Mouse (Mus musculus): ENCODE results near the gene 4930524B15Rik. TPM values are rescaled to one million over a fixed set of nuclear protein-coding genes. Genes with fewer than 3 reads are reported as not detected.

4930524B15Rik gene
- polyA plus RNA-seq, 2 experiments = 0.18 to 0.29 TPM

DNA sequence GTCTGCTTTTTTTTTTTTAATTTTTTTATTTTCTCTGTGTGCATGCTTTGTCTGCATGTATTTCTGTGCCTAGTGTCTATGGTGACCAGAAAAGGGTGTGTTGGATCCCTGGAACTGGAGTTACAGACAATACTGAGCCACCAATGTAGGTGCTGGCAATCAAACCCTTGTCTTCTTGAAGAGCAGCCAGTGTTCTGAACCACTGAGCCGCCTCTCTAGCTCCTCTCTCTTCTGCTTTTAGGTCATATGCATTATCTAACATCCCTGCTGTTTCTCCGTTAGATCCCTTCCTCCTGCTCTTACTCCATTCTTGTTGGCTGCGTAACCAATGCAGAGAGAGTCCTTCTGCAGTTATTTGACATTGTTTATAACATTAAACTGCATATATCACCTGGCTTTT lies 43.5 kb downstream of the 4930524B15Rik start:
- ATAC-seq (ENCODE audit: low FRiP score, low read depth) = no peak
- H3K4me3 ChIP-seq (replicated peaks; ENCODE audit: low read length) = no peak overlapping the region
- WGBS = 85% methylated on average over 3 of the region's 3 CpGs

GRCm38 (mm10) chr11:32009961-32010662 lies 44.7 kb downstream of the 4930524B15Rik start:
- Histone ChIP-seq H3K27me3 (ENCODE audit: control insufficient read depth, insufficient read depth, low read length) (no peaks in the 10 kb centered on the region), H3K9me3 (ENCODE audit: control insufficient read depth, low read length) (peaks cover 6% of the 10 kb centered on the region; the same call in 1 of the 2 replicates), H3K4me1 (ENCODE audit: control insufficient read depth, insufficient read depth, low read length) (peaks cover 9% of the 10 kb centered on the region; the same call in 1 of the 2 replicates), H3K27ac (replicated peaks; ENCODE audit: low read depth, low read length) (no peak overlapping the region), H3K9ac (ENCODE audit: low read depth, low read length, severe bottlenecking) (no peak overlapping the region), H3K36me3 (ENCODE audit: control insufficient read depth, insufficient read depth, low read length) (no peaks in the 10 kb centered on the region), H3K4me2 (replicated peaks; ENCODE audit: low read depth, low read length, severe bottlenecking) (0 out of 2 replicates have a peak overlapping the region, but pooled peaks have one; percentile 8), H3K4me3 (replicated peaks; ENCODE audit: low read length) (no peak overlapping the region)
- ATAC-seq (ENCODE audit: low FRiP score, low read depth) (peak; percentile 66; the same call in 1 of the 2 replicates), DNase-seq (ENCODE audit: low spot score) (no peak)
- no peak for TF ChIP-seq POLR2A (IDR thresholded peaks at IDR 0.05; ENCODE audit: borderline replicate concordance, extremely low read depth, insufficient read depth, insufficient read length)
- 28% methylated on average over 13 of the region's 13 CpGs for WGBS

More for the DNA sequence above, 43.5 kb downstream of the 4930524B15Rik start:
- no peak for DNase-seq (ENCODE audit: low spot score)
- Histone ChIP-seq H3K9ac (ENCODE audit: low read depth, low read length, severe bottlenecking) (no peak overlapping the region), H3K36me3 (ENCODE audit: control insufficient read depth, insufficient read depth, low read length) (no peaks in the 10 kb centered on the region), H3K9me3 (ENCODE audit: control insufficient read depth, low read length) (peaks cover 6% of the 10 kb centered on the region; the same call in 1 of the 2 replicates), H3K27me3 (ENCODE audit: control insufficient read depth, insufficient read depth, low read length) (no peaks in the 10 kb centered on the region), H3K4me2 (replicated peaks; ENCODE audit: low read depth, low read length, severe bottlenecking) (no peak overlapping the region), H3K27ac (replicated peaks; ENCODE audit: low read depth, low read length) (no peak overlapping the region), H3K4me1 (ENCODE audit: control insufficient read depth, insufficient read depth, low read length) (peaks cover 9% of the 10 kb centered on the region; the same call in 1 of the 2 replicates)
- no peak for TF ChIP-seq POLR2A (IDR thresholded peaks at IDR 0.05; ENCODE audit: borderline replicate concordance, extremely low read depth, insufficient read depth, insufficient read length)

DNA sequence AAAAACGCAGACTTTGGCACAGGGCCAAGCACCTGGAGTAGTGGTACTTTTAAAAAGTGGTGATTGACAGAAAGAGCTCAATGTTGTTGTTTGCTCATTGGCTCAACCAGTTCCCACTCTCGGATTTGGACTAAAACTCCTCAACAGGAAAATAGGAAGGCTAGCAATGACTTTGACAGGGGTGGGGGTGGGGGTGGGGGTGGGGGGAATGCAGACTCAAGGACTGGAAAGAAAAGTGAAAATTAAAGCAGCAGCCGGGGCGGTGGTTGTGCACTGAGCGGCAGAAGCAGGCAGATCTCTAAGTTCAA lies 45.2 kb downstream of the 4930524B15Rik start:
- H3K9ac ChIP-seq (ENCODE audit: low read depth, low read length, severe bottlenecking) = no peak overlapping the region
- WGBS = 45% methylated on average over 5 of the region's 5 CpGs
- H3K4me1 ChIP-seq (ENCODE audit: control insufficient read depth, insufficient read depth, low read length) = peaks cover 9% of the 10 kb centered on the region; the same call in 1 of the 2 replicates
- TF ChIP-seq POLR2A (IDR thresholded peaks at IDR 0.05; ENCODE audit: borderline replicate concordance, extremely low read depth, insufficient read depth, insufficient read length) = no peak
- no peaks in the 10 kb centered on the region for H3K36me3 ChIP-seq (ENCODE audit: control insufficient read depth, insufficient read depth, low read length)
- no peak overlapping the region for H3K4me3 ChIP-seq (replicated peaks; ENCODE audit: low read length)
- 0 out of 2 replicates have a peak, but pooled peaks have one; percentile 51 for ATAC-seq (ENCODE audit: low FRiP score, low read depth)
- peak; percentile 62 for DNase-seq (ENCODE audit: low spot score)
- H3K27me3 ChIP-seq (ENCODE audit: control insufficient read depth, insufficient read depth, low read length) = no peaks in the 10 kb centered on the region
- no peak overlapping the region for H3K4me2 ChIP-seq (replicated peaks; ENCODE audit: low read depth, low read length, severe bottlenecking)
- H3K27ac ChIP-seq (replicated peaks; ENCODE audit: low read depth, low read length) = no peak overlapping the region
- H3K9me3 ChIP-seq (ENCODE audit: control insufficient read depth, low read length) = peaks cover 6% of the 10 kb centered on the region; the same call in 1 of the 2 replicates

DNA sequence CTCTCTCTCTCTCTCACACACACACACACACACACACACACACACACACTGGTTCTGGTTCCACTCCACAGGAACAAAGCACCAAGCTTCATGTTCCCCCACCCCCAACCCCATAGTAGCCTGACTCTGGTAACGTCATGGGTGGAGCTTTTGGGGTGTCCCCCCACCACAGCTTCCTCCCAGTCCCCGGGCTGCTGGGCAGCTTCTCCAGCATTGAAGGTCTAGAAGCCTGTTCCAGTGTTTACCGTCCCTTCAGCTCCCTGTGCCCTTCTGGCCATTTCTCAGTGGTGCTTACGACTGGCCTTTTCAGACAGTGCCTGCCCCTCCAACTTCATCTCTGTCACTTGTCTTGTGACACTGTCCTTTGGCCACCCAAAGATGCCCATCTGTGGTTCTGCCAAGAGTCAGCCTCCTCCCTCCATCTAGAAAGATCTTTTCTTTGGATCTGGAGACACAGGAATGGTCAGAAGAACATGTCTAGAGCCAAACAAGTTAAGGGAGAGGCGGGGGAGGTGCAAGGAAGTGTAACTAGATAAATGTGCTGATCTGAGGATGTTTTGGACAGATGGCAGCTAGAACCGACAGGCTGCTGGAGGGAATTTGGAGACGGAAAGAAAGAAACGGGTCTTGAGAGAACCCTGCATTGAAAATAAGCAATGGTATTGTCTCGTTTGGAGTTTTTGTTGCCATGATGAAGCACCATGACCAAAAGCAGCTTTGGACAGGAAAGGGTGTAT lies 46.6 kb downstream of the 4930524B15Rik start:
- no peak for DNase-seq (ENCODE audit: low spot score)
- Histone ChIP-seq H3K27ac (replicated peaks; ENCODE audit: low read depth, low read length) (no peak overlapping the region), H3K27me3 (ENCODE audit: control insufficient read depth, insufficient read depth, low read length) (no peaks in the 10 kb centered on the region), H3K9me3 (ENCODE audit: control insufficient read depth, low read length) (peaks cover 5% of the 10 kb centered on the region; the same call in 1 of the 2 replicates), H3K36me3 (ENCODE audit: control insufficient read depth, insufficient read depth, low read length) (no peaks in the 10 kb centered on the region), H3K9ac (ENCODE audit: low read depth, low read length, severe bottlenecking) (no peak overlapping the region), H3K4me3 (replicated peaks; ENCODE audit: low read length) (no peak overlapping the region), H3K4me2 (replicated peaks; ENCODE audit: low read depth, low read length, severe bottlenecking) (no peak overlapping the region), H3K4me1 (ENCODE audit: control insufficient read depth, insufficient read depth, low read length) (peaks cover 9% of the 10 kb centered on the region; the same call in 1 of the 2 replicates)
- ATAC-seq (ENCODE audit: low FRiP score, low read depth) = no peak
- 65% methylated on average over 9 of the region's 9 CpGs for WGBS
- TF ChIP-seq POLR2A (IDR thresholded peaks at IDR 0.05; ENCODE audit: borderline replicate concordance, extremely low read depth, insufficient read depth, insufficient read length) = no peak

GRCm38 (mm10) chr11:32013014-32013427 lies 47.6 kb downstream of the 4930524B15Rik start:
- peak; percentile 19; the same call in 1 of the 2 replicates for ATAC-seq (ENCODE audit: low FRiP score, low read depth)
- H3K36me3 ChIP-seq (ENCODE audit: control insufficient read depth, insufficient read depth, low read length) = no peaks in the 10 kb centered on the region
- peaks cover 9% of the 10 kb centered on the region; the same call in 1 of the 2 replicates for H3K4me1 ChIP-seq (ENCODE audit: control insufficient read depth, insufficient read depth, low read length)
- no peak overlapping the region for H3K4me3 ChIP-seq (replicated peaks; ENCODE audit: low read length)
- H3K9ac ChIP-seq (ENCODE audit: low read depth, low read length, severe bottlenecking) = no peak overlapping the region
- no peaks in the 10 kb centered on the region for H3K27me3 ChIP-seq (ENCODE audit: control insufficient read depth, insufficient read depth, low read length)
- no peak overlapping the region for H3K27ac ChIP-seq (replicated peaks; ENCODE audit: low read depth, low read length)
- no peak for TF ChIP-seq POLR2A (IDR thresholded peaks at IDR 0.05; ENCODE audit: borderline replicate concordance, extremely low read depth, insufficient read depth, insufficient read length)
- DNase-seq (ENCODE audit: low spot score) = no peak
- H3K4me2 ChIP-seq (replicated peaks; ENCODE audit: low read depth, low read length, severe bottlenecking) = no peak overlapping the region
- no peaks in the 10 kb centered on the region for H3K9me3 ChIP-seq (ENCODE audit: control insufficient read depth, low read length)
- 67% methylated on average over 4 of the region's 4 CpGs for WGBS

Measured in limb, embryonic 14.5 days (tissue).